Mouse (Mus musculus) c-Kit-negative CD71-positive TER-119-positive erythroid progenitor cells, embryonic 14.5 days (primary cell): Measurements from ENCODE around the gene Hist1h2aa.

Source experiments
- DNase-seq: peaks from one replicate; pipeline ENCODE4 v3.0.0-alpha.2; 2013; ENCODE audit warnings: low read depth, low spot score

Gene Hist1h2aa

GRCm38 (mm10) chr13:23942861-23943260, 8.6 kb downstream of the Hist1h2aa start:
- no peak for DNase-seq

DNA sequence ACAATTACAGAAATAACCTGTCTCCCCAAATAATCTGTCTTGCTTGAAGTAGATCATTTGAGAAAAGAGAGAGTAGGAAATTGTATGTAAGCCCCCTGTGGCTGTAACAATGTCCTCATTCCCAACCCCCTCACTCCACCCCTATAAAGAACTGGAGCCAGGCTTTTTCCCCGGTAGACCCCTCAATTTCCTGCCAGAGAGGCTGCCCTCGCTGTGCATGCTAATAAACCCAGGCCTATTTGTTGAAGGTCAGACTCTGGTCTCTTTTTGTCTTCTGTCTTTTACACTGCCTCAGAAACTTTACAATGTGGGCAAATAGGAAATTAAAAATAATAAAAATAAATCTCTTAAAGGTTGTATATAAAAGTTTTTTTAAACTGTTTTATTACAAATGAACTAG, 12.0 kb downstream of the Hist1h2aa start:
- DNase-seq = no peak

DNA sequence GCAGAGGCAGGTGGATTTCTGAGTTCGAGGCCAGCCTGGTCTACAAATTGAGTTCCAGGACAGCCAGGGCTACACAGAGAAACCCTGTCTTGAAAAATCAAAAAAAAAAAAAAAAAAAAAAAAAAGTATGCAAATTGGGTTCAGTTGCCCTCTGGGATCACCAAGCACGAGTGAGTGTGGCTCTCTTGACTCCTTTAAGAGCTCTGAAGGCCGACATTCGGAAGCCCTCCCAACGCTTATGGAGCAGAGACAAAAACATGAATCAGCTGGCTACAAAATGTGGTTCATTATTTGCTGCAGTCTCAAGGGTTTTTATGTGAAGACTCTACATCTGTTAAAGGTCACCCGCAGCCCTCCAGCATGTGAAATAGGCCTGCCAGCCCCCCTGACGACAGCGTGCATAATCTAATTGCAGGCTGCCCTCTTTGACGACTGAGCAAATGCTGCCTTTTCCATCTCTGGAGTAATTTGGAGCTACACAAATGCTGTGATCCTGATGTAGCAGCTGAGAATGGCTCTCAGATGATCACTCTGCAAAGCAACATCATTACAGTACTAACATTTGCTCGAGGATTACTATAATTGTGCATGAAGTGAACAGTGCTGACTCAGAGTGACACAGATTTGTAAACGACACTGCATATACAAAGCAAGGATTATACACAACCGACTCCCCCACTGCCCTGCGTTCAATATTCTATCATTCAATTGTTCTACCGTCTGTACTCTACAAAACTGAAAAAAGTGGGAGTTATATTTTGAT, 15.4 kb downstream of the Hist1h2aa start:
- no peak for DNase-seq

DNA sequence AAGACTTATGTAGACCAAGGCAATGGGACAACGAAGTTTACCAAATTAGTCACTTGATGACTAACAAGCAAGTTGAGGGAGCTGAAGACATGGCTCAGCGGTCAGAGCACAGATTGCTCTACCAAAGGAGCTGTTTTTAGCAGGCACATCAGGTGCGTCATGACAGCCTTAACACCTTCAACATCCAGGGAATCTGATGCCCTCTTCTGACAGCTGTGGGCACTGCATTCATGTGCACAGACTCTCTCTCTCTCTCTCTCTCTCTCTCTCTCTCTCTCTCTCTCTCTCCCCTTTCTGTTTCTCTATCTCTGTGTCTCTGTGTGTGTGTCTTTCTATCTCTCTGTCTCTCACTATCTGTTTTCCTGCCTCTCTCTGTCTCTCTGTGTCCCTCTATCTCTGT, 16.7 kb downstream of the Hist1h2aa start:
- DNase-seq = no peak

DNA sequence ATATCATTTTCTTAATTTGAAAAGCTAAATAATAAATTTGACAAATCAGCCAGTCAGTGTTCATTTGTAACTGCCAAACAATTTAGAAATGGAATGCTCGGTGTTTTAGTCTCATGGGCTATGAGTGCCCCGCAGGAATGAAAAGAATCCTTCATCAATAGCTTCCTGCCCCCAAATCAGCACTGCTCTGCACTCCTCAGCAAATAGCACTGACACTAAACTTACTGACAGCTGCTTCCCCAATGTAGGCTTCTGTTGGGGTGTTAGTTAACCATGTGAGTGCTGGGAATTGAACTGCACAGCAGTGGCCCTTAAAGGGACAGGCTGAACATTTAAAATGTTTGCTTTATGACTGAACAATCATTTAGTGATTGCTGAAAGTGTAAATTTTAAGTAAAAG, 25.5 kb downstream of the Hist1h2aa start:
- DNase-seq = no peak

DNA sequence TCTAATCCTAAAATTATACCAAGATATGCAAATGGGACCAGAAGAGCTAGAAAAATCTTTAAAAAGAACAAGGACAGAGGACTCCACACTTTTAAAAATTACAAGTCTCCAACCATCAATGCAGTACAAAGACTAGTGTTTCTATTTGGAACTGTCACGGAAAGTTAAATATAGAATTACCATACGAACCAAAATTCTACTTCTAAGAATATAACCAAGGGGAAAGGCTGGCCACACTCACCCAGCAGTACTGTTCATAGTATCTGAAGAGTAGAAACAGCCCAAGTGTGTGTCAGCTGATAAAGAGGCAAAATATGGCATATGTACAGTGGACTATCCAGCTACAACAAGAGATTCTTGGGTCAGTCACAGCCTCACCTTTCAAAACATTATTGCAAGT, 30.6 kb downstream of the Hist1h2aa start:
- DNase-seq = no peak

DNA sequence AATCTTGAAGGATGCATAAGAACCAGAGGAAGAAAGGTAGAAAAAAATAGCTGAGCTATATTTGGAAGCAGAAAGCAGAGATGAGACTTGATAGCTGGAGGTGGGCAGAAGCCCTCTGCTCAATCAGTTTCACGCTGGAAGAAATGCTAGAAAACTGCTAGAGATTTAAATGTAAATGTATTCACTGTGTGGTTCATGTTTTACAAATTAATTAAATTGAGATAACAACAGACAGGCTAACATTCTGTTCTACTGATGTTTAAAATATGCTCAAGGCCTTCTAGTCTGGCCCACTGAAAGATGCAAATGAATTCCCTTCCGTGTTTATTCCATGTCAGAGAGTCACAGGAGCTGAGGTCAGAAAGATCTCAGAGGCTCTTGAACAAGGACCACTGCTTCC, 37.6 kb downstream of the Hist1h2aa start:
- DNase-seq = no peak

DNA sequence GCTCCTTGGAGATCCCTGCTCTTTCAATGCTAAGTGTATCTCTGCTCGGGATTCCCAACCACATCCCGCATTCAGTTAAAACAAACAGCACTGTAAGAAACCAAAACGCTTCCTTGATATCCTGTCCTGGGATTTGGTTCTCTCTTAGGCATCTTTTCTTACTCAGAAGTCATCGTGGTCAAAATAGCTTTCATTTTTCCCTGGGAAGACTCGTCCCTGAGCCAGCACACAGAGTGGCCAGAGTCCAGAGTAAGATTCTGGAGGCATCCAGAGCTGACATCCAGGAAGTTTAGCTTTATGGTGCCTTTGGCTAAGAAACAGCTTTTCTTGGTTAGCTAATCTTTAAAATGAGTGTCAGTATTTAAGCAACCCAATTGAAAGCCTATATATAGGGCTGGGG, 38.0 kb downstream of the Hist1h2aa start:
- no peak for DNase-seq
